ENCODE assay signal across 28 mouse cellular contexts in the genomic region with DNA sequence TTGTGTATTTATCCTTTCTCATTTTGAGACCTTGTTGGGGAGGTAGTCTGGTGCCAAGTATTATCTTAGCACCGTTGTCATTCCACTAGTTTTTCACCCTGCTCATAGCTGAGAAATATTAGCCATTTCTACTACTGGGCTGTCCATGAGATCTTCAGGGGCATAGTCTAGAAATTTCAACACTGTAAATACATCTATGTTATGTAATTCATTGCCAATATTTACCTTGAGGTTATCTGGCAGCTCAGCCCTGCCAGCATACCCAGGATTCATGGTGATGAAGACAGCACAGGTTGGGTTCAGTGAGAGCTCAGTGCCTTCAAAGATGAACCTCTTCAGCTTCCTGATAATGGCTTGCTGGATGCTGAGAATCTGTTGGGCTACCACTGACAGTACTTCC.
"Had no signal": no experiment of that assay in that cellular context is flagged by ENCODE, and none has a peak within 500 bp of the region (broad histone marks: within the 10 kb centered on the region; RNA-seq: fewer than 3 reads in every experiment).

No protein-coding gene starts in this region.

- H3K4me1 ChIP-seq: embryonic facial prominence, embryonic 10.5 days; embryonic facial prominence, embryonic 12.5 days; embryonic facial prominence, embryonic 13.5 days; embryonic facial prominence, embryonic 15.5 days; forebrain, embryonic 10.5 days; forebrain, embryonic 12.5 days; forebrain, embryonic 13.5 days; forebrain, embryonic 15.5 days had no signal

- H3K27me3 ChIP-seq: embryonic facial prominence, embryonic 12.5 days; embryonic facial prominence, embryonic 13.5 days; embryonic facial prominence, embryonic 15.5 days; forebrain, embryonic 12.5 days; forebrain, embryonic 13.5 days; forebrain, embryonic 15.5 days had no signal

- H3K9ac ChIP-seq: embryonic facial prominence, embryonic 12.5 days; embryonic facial prominence, embryonic 13.5 days; embryonic facial prominence, embryonic 15.5 days; forebrain, embryonic 12.5 days; forebrain, embryonic 13.5 days; forebrain, embryonic 15.5 days; forebrain, postnatal 0 days had no signal

- H3K4me2 ChIP-seq: embryonic facial prominence, embryonic 12.5 days; embryonic facial prominence, embryonic 13.5 days; embryonic facial prominence, embryonic 15.5 days; forebrain, embryonic 12.5 days; forebrain, embryonic 13.5 days; forebrain, embryonic 15.5 days had no signal

- DNase-seq: cerebellum, adult 2 months; cerebellum, adult 8-10 months; cerebellum, adult 9-10 months; cerebellum, adult 9-11 months; cerebellum, postnatal 10 days; cerebellum, postnatal 14 days; cerebellum, postnatal 25 days; cerebellum, postnatal 36 days; embryo, embryonic 11 days; forebrain, postnatal 0 days; gastrocnemius, adult 2 months; gastrocnemius, postnatal 10 days; gastrocnemius, postnatal 14 days; gastrocnemius, postnatal 25 days; gastrocnemius, postnatal 36 days; heart, adult 11 months; heart, adult 18-20 months had no signal

- H3K27ac ChIP-seq: embryonic facial prominence, embryonic 10.5 days; embryonic facial prominence, embryonic 12.5 days; embryonic facial prominence, embryonic 13.5 days; embryonic facial prominence, embryonic 15.5 days; forebrain, embryonic 10.5 days; forebrain, embryonic 12.5 days; forebrain, embryonic 13.5 days; forebrain, embryonic 15.5 days; gastrocnemius, adult 2 months had no signal

- H3K9me3 ChIP-seq: embryonic facial prominence, embryonic 10.5 days; embryonic facial prominence, embryonic 12.5 days; embryonic facial prominence, embryonic 13.5 days; embryonic facial prominence, embryonic 15.5 days; forebrain, embryonic 13.5 days; forebrain, embryonic 15.5 days had no signal

- H3K36me3 ChIP-seq: embryonic facial prominence, embryonic 10.5 days; embryonic facial prominence, embryonic 12.5 days; embryonic facial prominence, embryonic 13.5 days; embryonic facial prominence, embryonic 15.5 days; forebrain, embryonic 10.5 days; forebrain, embryonic 12.5 days; forebrain, embryonic 15.5 days had no signal

- ATAC-seq: forebrain, embryonic 13.5 days; forebrain, embryonic 14.5 days; forebrain, embryonic 15.5 days; forebrain, embryonic 16.5 days; forebrain, postnatal 0 days had no signal

- H3K4me3 ChIP-seq: embryonic facial prominence, embryonic 10.5 days; embryonic facial prominence, embryonic 12.5 days; embryonic facial prominence, embryonic 13.5 days; embryonic facial prominence, embryonic 15.5 days; erythroblast, embryonic 14.5 days; forebrain, embryonic 10.5 days; forebrain, embryonic 12.5 days; forebrain, embryonic 13.5 days; forebrain, embryonic 15.5 days; gastrocnemius, adult 2 months had no signal
